Mouse (Mus musculus) MEL (cell line): Measurements from ENCODE around the gene Lypd4. TPM values are rescaled to one million over a fixed set of nuclear protein-coding genes. Genes with fewer than 3 reads are reported as not detected.
A peak's percentile ranks its signal among the peaks of the same experiment; 100 is the strongest.
"Not testable (repeated sequence)": the region's sequence is repeated elsewhere in the genome, so short reads cannot be mapped to it uniquely, and the experiment has no call there.

Experiments
- DNase-seq: peaks from one replicate; pipeline ENCODE4 v3.0.0; 2011; ENCODE audit warnings: low read depth, low spot score
- H3K27ac ChIP-seq: 2 replicates; pipeline ENCODE4 v1.5.1; 2012; ENCODE audit warnings: low read depth, mild to moderate bottlenecking, control low read depth, low read length, moderate library complexity; ENCODE audit not compliant: control insufficient read depth
- H3K27me3 ChIP-seq, 2 experiments: fragments of 150-350 bp in 1 of 2; sonication (generic) in 1 of 2; 2 replicates each; pipeline ENCODE4 v1.6.1; 2012; ENCODE audit warnings: low read length in 2 of 2, mild to moderate bottlenecking in 2 of 2, improper control_type of control experiment in 1 of 2, moderate library complexity in 1 of 2; ENCODE audit not compliant: insufficient read depth in 2 of 2, control insufficient read depth in 1 of 2
- H3K36me3 ChIP-seq, 2 experiments: 2 replicates each; pipeline ENCODE4 v1.6.1; 2012 to 2014; ENCODE audit warnings: low read length in 2 of 2, improper control_type of control experiment in 1 of 2, inconsistent platforms in 1 of 2, mild to moderate bottlenecking in 1 of 2; ENCODE audit not compliant: insufficient read depth in 2 of 2, control insufficient read depth in 1 of 2
- H3K4me1 ChIP-seq, 2 experiments: fragments of 150-350 bp in 1 of 2; sonication (generic) in 1 of 2; 2 replicates each; pipeline ENCODE4 v1.6.1; 2012; ENCODE audit warnings: low read length in 2 of 2, improper control_type of control experiment in 1 of 2, mild to moderate bottlenecking in 1 of 2; ENCODE audit not compliant: insufficient read depth in 2 of 2, control insufficient read depth in 1 of 2
- H3K4me3 ChIP-seq, 2 experiments: fragments of 150-350 bp in 1 of 2; sonication (generic) in 1 of 2; 2 replicates each; pipeline ENCODE4 v1.5.1; 2012; ENCODE audit warnings: low read depth in 2 of 2, low read length in 2 of 2, mild to moderate bottlenecking in 2 of 2, moderate library complexity in 2 of 2, control low read depth in 1 of 2, improper control_type of control experiment in 1 of 2; ENCODE audit not compliant: control insufficient read depth in 1 of 2, insufficient read depth in 1 of 2
- H3K79me2 ChIP-seq: 2 replicates; pipeline ENCODE4 v1.6.1; 2012; ENCODE audit warnings: mild to moderate bottlenecking, low read length, moderate library complexity; ENCODE audit not compliant: control insufficient read depth, poor library complexity, insufficient read depth
- H3K9ac ChIP-seq: 2 replicates; pipeline ENCODE4 v1.6.1; 2012; ENCODE audit warnings: low read depth, mild to moderate bottlenecking, control low read depth, low read length, moderate library complexity; ENCODE audit not compliant: control insufficient read depth, poor library complexity, severe bottlenecking
- H3K9me3 ChIP-seq: fragments of 150-350 bp; sonication (generic); replicated peaks from 2 replicates; pipeline ENCODE4 v1.6.1; 2012; ENCODE audit warnings: mild to moderate bottlenecking, low read length, improper control_type of control experiment, moderate library complexity; ENCODE audit not compliant: insufficient read depth
- BHLHE40 ChIP-seq: IDR thresholded peaks from 2 replicates; pipeline ENCODE4 v1.6.1; 2012; ENCODE audit warnings: low read depth, mild to moderate bottlenecking, inconsistent platforms, low read length, improper control_type of control experiment, borderline replicate concordance
- ELF1 ChIP-seq: IDR thresholded peaks from 2 replicates; pipeline ENCODE4 v1.6.1; 2014; ENCODE audit warnings: low read depth, mild to moderate bottlenecking, inconsistent platforms, low read length, improper control_type of control experiment, moderate library complexity
- ETS1 ChIP-seq: IDR thresholded peaks from 2 replicates; pipeline ENCODE4 v1.6.1; 2012; ENCODE audit warnings: low read depth, mild to moderate bottlenecking, inconsistent platforms, low read length, improper control_type of control experiment, moderate library complexity
- HCFC1 ChIP-seq: IDR thresholded peaks from 2 replicates; pipeline ENCODE4 v1.6.1; 2012; ENCODE audit warnings: low read depth, mild to moderate bottlenecking, inconsistent platforms, low read length, improper control_type of control experiment, moderate library complexity
- KAT2A ChIP-seq: conservative IDR thresholded peaks from 2 replicates; pipeline ENCODE4 v1.6.1; 2012; ENCODE audit warnings: low read depth, low read length, improper control_type of control experiment, inconsistent platforms
- MAX ChIP-seq: IDR thresholded peaks from 2 replicates; pipeline ENCODE4 v1.6.1; 2011; ENCODE audit warnings: low read length, improper control_type of control experiment
- MXI1 ChIP-seq: IDR thresholded peaks from 2 replicates; pipeline ENCODE4 v1.6.1; 2011; ENCODE audit warnings: mild to moderate bottlenecking, low read depth, low read length, improper control_type of control experiment
- MYB ChIP-seq: IDR thresholded peaks from 2 replicates; pipeline ENCODE4 v1.6.1; 2011; ENCODE audit warnings: mild to moderate bottlenecking, low read depth, low read length, improper control_type of control experiment
- NELFE ChIP-seq: IDR thresholded peaks from 2 replicates; pipeline ENCODE4 v1.6.1; 2011; ENCODE audit warnings: low read depth, low read length, improper control_type of control experiment
- NRF1 ChIP-seq: IDR thresholded peaks from 2 replicates; pipeline ENCODE4 v1.6.1; 2014; ENCODE audit warnings: low read depth, mild to moderate bottlenecking, inconsistent platforms, low read length, improper control_type of control experiment, moderate library complexity; ENCODE audit not compliant: poor library complexity, insufficient read depth, severe bottlenecking
- POLR2A ChIP-seq, 2 experiments: IDR thresholded peaks; 2 replicates each; pipeline ENCODE4 v1.6.1; 2011 to 2012; ENCODE audit warnings: low read length in 2 of 2, mild to moderate bottlenecking in 2 of 2, control low read depth in 1 of 2, improper control_type of control experiment in 1 of 2, low read depth in 1 of 2, moderate library complexity in 1 of 2; ENCODE audit not compliant: control insufficient read depth in 1 of 2, insufficient read depth in 1 of 2, poor library complexity in 1 of 2
- POLR2AphosphoS2 ChIP-seq: IDR thresholded peaks from 2 replicates; pipeline ENCODE4 v1.6.1; 2011; ENCODE audit warnings: low read length, improper control_type of control experiment
- POLR2AphosphoS5 ChIP-seq: IDR thresholded peaks from 2 replicates; pipeline ENCODE4 v1.6.1; 2012; ENCODE audit warnings: low read depth, borderline replicate concordance, mild to moderate bottlenecking, inconsistent platforms, low read length, moderate library complexity, mixed read lengths
- RAD21 ChIP-seq: IDR thresholded peaks from 2 replicates; pipeline ENCODE4 v1.6.1; 2011; ENCODE audit warnings: mild to moderate bottlenecking, low read depth, low read length, improper control_type of control experiment
- RCOR1 ChIP-seq: IDR thresholded peaks from 2 replicates; pipeline ENCODE4 v1.6.1; 2012; ENCODE audit warnings: low read depth, mild to moderate bottlenecking, inconsistent platforms, low read length, improper control_type of control experiment
- SMC3 ChIP-seq: IDR thresholded peaks from 2 replicates; pipeline ENCODE4 v1.6.1; 2011; ENCODE audit warnings: low read depth, low read length, improper control_type of control experiment
- TAL1 ChIP-seq: IDR thresholded peaks from 2 replicates; pipeline ENCODE4 v1.6.1; 2012; ENCODE audit warnings: mild to moderate bottlenecking, inconsistent platforms, low read length, moderate library complexity, mixed read lengths
- TBP ChIP-seq: IDR thresholded peaks from 2 replicates; pipeline ENCODE4 v1.8.0; 2011; ENCODE audit warnings: low read depth, low read length, improper control_type of control experiment
- USF2 ChIP-seq, 2 experiments: IDR thresholded peaks; 2 replicates each; pipeline ENCODE4 v1.6.1; 2011 to 2012; ENCODE audit warnings: improper control_type of control experiment in 2 of 2, low read length in 2 of 2, borderline replicate concordance in 1 of 2, inconsistent platforms in 1 of 2, low read depth in 1 of 2, mild to moderate bottlenecking in 1 of 2; ENCODE audit not compliant: insufficient read depth in 1 of 2
- ZC3H11A ChIP-seq: IDR thresholded peaks from 2 replicates; pipeline ENCODE4 v1.6.1; 2012; ENCODE audit warnings: low read depth, mild to moderate bottlenecking, inconsistent platforms, low read length, improper control_type of control experiment
- ZNF384 ChIP-seq: IDR thresholded peaks from 2 replicates; pipeline ENCODE4 v1.6.1; 2012; ENCODE audit warnings: low read depth, mild to moderate bottlenecking, inconsistent platforms, low read length, improper control_type of control experiment
- polyA plus RNA-seq, 2 experiments: library from polyadenylated mRNA; stranded (reverse) in 1 of 2; unstranded in 1 of 2; fragments of >175 nt in 1 of 2; fragments of >200 nt in 1 of 2; gene quantifications; 2 replicates each; pipeline versions ENCODE4 v1.2.1 to v1.2.4; 2012; ENCODE audit warnings: low replicate concordance in 2 of 2, low read depth in 1 of 2; ENCODE audit not compliant: insufficient read length in 2 of 2, insufficient read depth in 1 of 2, missing spikeins in 1 of 2
- total RNA-seq: library from RNA; depleted of rRNA; stranded (reverse); fragments of 300-350 nt; gene quantifications from 2 replicates; pipeline ENCODE4 v1.2.3, GENCODE M21; 2012

Gene Lypd4
- total and polyA plus RNA-seq, 3 experiments = not detected

- H3K27me3 ChIP-seq, H3K9ac ChIP-seq, H3K4me1 ChIP-seq, H3K79me2 ChIP-seq, H3K27ac ChIP-seq, H3K36me3 ChIP-seq, DNase-seq, H3K4me3 ChIP-seq, H3K9me3 ChIP-seq: not testable (repeated sequence)
- TF ChIP-seq ZNF384 = 0 out of 2 replicates have a peak, but pooled peaks have one; percentile 10
Measured at GRCm38 (mm10) chr7:24895749-24896148, 26.0 kb upstream of the Lypd4 start.

GRCm38 (mm10) chr7:24892125-24892583, 22.4 kb upstream of the Lypd4 start:
- H3K4me3 ChIP-seq = no peak overlapping the region
- peaks cover 4 to 8% of the 10 kb centered on the region in 2 experiments for H3K36me3 ChIP-seq
- DNase-seq = no peak
- peaks cover 0 to 6% of the 10 kb centered on the region in 2 experiments; a peak in 2 of 4 replicates for H3K4me1 ChIP-seq
- no peak overlapping the region for H3K27ac ChIP-seq
- H3K79me2 ChIP-seq = peaks cover 9% of the 10 kb centered on the region
- no peak overlapping the region for H3K9ac ChIP-seq
- no peak for TF ChIP-seq NRF1
- no peak for TF ChIP-seq ETS1
- no peak for TF ChIP-seq BHLHE40
- TF ChIP-seq MXI1 = no peak
- no peak for TF ChIP-seq ZC3H11A
- TF ChIP-seq SMC3 = no peak
- TF ChIP-seq TAL1 = no peak
- no peak for TF ChIP-seq RCOR1
- TF ChIP-seq MYB = no peak
- TF ChIP-seq MAX = no peak
- no peak for TF ChIP-seq NELFE
- TF ChIP-seq KAT2A = no peak
- TF ChIP-seq POLR2A (IDR thresholded peaks at IDR 0.05; ENCODE audit: control insufficient read depth in 1 of 2, insufficient read depth in 1 of 2, low read depth in 1 of 2, low read length in 2 of 2, poor library complexity in 1 of 2) = no peak
- no peak for TF ChIP-seq ELF1
- TF ChIP-seq TBP = no peak
- TF ChIP-seq HCFC1 = no peak
- TF ChIP-seq RAD21 = no peak
- TF ChIP-seq USF2 (IDR thresholded peaks at IDR 0.05; ENCODE audit: borderline replicate concordance in 1 of 2, insufficient read depth in 1 of 2, low read depth in 1 of 2, low read length in 2 of 2) = no peak
- no peak for TF ChIP-seq POLR2AphosphoS5
- TF ChIP-seq POLR2AphosphoS2 = no peak
- no peaks in the 10 kb centered on the region for H3K9me3 ChIP-seq
- no peaks in the 10 kb centered on the region for H3K27me3 ChIP-seq
